Mouse (Mus musculus) ES-E14 (cell line): ENCODE results near the gene Nfam1. TPM values are rescaled to one million over a fixed set of nuclear protein-coding genes. Genes with fewer than 3 reads are reported as not detected.

Source experiments
- DNase-seq: peaks from one replicate; pipeline ENCODE4 v3.0.0-alpha.2; 2013; ENCODE audit warnings: low read depth, low spot score
- H3K27ac ChIP-seq: 2 replicates; pipeline ENCODE4 v1.5.1; 2012; ENCODE audit warnings: low read depth, mild to moderate bottlenecking, low read length, moderate library complexity, mixed read lengths; ENCODE audit not compliant: poor library complexity, insufficient read depth, severe bottlenecking
- H3K36me3 ChIP-seq: 2 replicates; pipeline ENCODE4 v1.6.1; 2012; ENCODE audit warnings: mild to moderate bottlenecking, low read length, moderate library complexity, mixed read lengths; ENCODE audit not compliant: control insufficient read depth, poor library complexity, insufficient read depth, severe bottlenecking
- H3K4me1 ChIP-seq, 2 experiments: fragments of 150-350 bp in 1 of 2; sonication (generic) in 1 of 2; 2 replicates each; pipeline ENCODE4 v1.6.1; 2012; ENCODE audit warnings: low read length in 2 of 2, mild to moderate bottlenecking in 1 of 2, mixed read lengths in 1 of 2; ENCODE audit not compliant: control insufficient read depth in 2 of 2, insufficient read depth in 2 of 2, poor library complexity in 1 of 2
- H3K4me3 ChIP-seq, 2 experiments: fragments of 150-350 bp in 1 of 2; sonication (generic) in 1 of 2; 2 replicates each; pipeline ENCODE4 v1.5.1; 2012; ENCODE audit warnings: low read length in 2 of 2, low read depth in 1 of 2, mild to moderate bottlenecking in 1 of 2, mixed read lengths in 1 of 2; ENCODE audit not compliant: insufficient read depth in 1 of 2, poor library complexity in 1 of 2, severe bottlenecking in 1 of 2
- H3K9ac ChIP-seq: 2 replicates; pipeline ENCODE4 v1.6.1; 2012; ENCODE audit warnings: low read depth, mild to moderate bottlenecking, low read length, mixed read lengths; ENCODE audit not compliant: poor library complexity, insufficient read depth, severe bottlenecking
- H3K9me3 ChIP-seq: fragments of 150-350 bp; sonication (generic); 2 replicates; pipeline ENCODE4 v1.6.1; 2012; ENCODE audit warnings: low read depth, mild to moderate bottlenecking, low read length; ENCODE audit not compliant: control insufficient read depth, insufficient read depth
- CHD2 ChIP-seq: IDR thresholded peaks from 2 replicates; pipeline ENCODE4 v1.6.1; 2014; ENCODE audit warnings: mild to moderate bottlenecking, low read depth, low read length, inconsistent platforms
- HCFC1 ChIP-seq: IDR thresholded peaks from 2 replicates; pipeline ENCODE4 v1.6.1; 2012; ENCODE audit warnings: low read length, inconsistent platforms, borderline replicate concordance; ENCODE audit not compliant: insufficient read depth
- MAFK ChIP-seq: IDR thresholded peaks from 2 replicates; pipeline ENCODE4 v1.6.1; 2014; ENCODE audit warnings: mild to moderate bottlenecking, low read depth, low read length, inconsistent platforms; ENCODE audit not compliant: insufficient read depth
- ZC3H11A ChIP-seq: IDR thresholded peaks from 2 replicates; pipeline ENCODE4 v1.6.1; 2012; ENCODE audit warnings: low read depth, mild to moderate bottlenecking, inconsistent platforms, low read length, borderline replicate concordance
- ZNF384 ChIP-seq: IDR thresholded peaks from 2 replicates; pipeline ENCODE4 v1.6.1; 2012; ENCODE audit warnings: low read depth, low read length, inconsistent platforms
- in situ Hi-C, 2 experiments: fragments of 600-800 bp; cut with MboI; formaldehyde crosslinking; loops; one replicate each; pipeline ENCODE4 v1.15.1; 2025; ENCODE audit warnings: low sequenced_read_pairs in 2 of 2, inconsistent platforms in 1 of 2; ENCODE audit not compliant: unreplicated experiment in 2 of 2
- total RNA-seq: library from RNA; depleted of rRNA; stranded (reverse); fragments of 300-350 nt; gene quantifications from 2 replicates; pipeline ENCODE4 v1.2.3, GENCODE M21; 2012

The Nfam1 gene
- total RNA-seq, 1 experiment: 2.1 TPM

DNA sequence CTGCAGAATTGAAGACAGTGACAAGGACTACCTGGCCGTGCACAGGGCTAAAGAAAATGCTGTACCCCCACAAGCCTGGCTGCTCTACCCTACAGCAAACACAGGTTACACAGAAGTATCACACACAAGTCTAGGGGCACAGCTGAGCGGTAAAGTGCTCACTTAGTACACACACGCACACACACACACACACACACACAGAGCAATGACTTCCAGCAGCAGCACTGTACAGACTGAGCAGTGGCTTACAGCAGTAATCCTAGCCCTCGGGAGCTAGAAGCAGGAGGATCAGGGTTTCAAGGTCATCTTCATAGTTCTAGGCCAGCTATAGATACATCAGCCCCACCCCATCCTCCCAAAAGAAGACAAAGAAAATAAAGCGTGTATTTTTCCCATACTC is 79.1 kb downstream of the Nfam1 start:
- Histone ChIP-seq H3K27ac (no peak overlapping the region), H3K9me3 (no peaks in the 10 kb centered on the region), H3K4me1 (peaks cover 2 to 12% of the 10 kb centered on the region in 2 experiments; a peak in 1 of 4 replicates), H3K4me3 (no peak overlapping the region), H3K9ac (no peak overlapping the region), H3K36me3 (no peaks in the 10 kb centered on the region)
- TF ChIP-seq CHD2 (no peak), MAFK (no peak), ZC3H11A (no peak), ZNF384 (no peak), HCFC1 (no peak)
- in situ Hi-C loops: no loop called here
- DNase-seq: no peak

DNA sequence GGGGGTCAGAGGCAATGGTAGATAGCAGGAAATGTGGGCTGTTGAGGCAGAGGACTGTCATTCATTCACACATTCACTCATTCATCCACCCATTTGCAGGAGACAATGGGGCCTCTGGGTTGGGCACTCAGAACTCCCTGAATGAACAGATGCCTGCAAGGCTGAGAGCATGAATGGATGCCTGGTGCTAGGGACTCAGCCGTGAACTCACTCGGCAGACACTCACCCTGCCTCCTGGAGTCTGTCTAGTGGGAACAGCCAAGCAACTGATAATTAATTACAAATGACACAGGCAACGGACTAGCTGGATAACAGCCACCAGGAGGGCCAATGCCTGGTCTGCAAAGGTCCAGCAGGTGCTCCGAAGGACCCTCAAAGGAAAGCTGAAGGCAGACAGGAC is 80.0 kb downstream of the Nfam1 start:
- in situ Hi-C loops: no loop called here
- Histone ChIP-seq H3K36me3 (no peaks in the 10 kb centered on the region), H3K27ac (no peak overlapping the region), H3K9ac (no peak overlapping the region), H3K9me3 (no peaks in the 10 kb centered on the region), H3K4me1 (peaks cover 2 to 8% of the 10 kb centered on the region in 2 experiments; a peak in 1 of 4 replicates), H3K4me3 (no peak overlapping the region)
- no peak for DNase-seq
- TF ChIP-seq ZC3H11A: no peak

DNA sequence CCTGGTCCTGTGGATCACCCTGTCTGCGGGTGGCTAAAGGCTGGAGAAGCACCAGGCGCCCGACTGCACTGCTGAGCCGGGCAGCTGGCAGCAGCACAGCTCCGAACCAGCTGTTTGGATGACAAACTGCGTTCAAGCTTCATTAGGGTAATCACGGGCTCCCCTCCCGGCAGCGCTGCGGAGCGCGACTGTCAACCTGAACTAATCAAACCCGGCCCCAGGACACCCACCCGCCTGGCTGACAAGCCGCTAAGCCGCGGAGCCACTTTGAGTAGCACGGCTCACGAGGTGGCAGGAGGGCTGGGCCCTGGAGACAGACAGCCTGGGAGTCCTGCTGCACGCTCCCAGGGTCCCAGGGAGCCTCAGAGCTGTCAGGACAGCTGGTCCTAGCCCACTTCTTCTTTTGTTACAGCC is 80.8 kb downstream of the Nfam1 start:
- in situ Hi-C loops: no loop called here
- no peak for TF ChIP-seq ZNF384
- TF ChIP-seq ZC3H11A: no peak
- no peak for TF ChIP-seq HCFC1
- TF ChIP-seq MAFK: no peak
- no peak for TF ChIP-seq CHD2

DNA sequence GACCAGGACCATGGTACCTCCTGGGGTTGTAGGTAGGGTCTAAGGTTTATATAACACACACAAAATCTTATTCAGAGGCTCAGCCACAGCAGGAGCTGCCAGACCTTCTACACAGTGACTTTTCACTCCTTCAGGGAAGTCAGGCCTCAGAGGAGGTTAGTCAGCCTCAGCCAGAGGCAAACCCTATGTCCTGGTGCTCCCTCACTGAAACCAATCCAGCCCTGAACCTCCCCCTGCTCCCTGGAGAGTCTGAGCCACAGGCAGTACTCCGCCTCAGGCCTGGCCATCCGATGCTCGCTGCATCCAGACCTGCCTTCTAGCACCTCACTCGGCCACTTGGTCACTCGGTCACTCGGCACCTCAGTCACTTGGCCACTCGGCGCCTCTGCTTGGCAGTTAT is 82.9 kb downstream of the Nfam1 start:
- Histone ChIP-seq H3K36me3 (no peaks in the 10 kb centered on the region), H3K9me3 (no peaks in the 10 kb centered on the region), H3K4me3 (no peak overlapping the region), H3K9ac (no peak overlapping the region), H3K27ac (no peak overlapping the region), H3K4me1 (peaks cover 2 to 7% of the 10 kb centered on the region in 2 experiments; a peak in 1 of 4 replicates)
- in situ Hi-C loops: no loop called here
- TF ChIP-seq CHD2 (no peak), HCFC1 (no peak), ZC3H11A (no peak), MAFK (no peak), ZNF384 (no peak)
- no peak for DNase-seq

More for the DNA sequence above, 80.8 kb downstream of the Nfam1 start:
- no peak for DNase-seq
- Histone ChIP-seq H3K9me3 (no peaks in the 10 kb centered on the region), H3K4me1 (peaks cover 2 to 7% of the 10 kb centered on the region in 2 experiments; a peak in 1 of 4 replicates), H3K27ac (no peak overlapping the region), H3K9ac (0 out of 2 replicates have a peak overlapping the region, but pooled peaks have one; percentile 27), H3K4me3 (peak overlapping the region in 1 of 2 experiments; percentile 30; a peak in 1 of 4 replicates), H3K36me3 (no peaks in the 10 kb centered on the region)

DNA sequence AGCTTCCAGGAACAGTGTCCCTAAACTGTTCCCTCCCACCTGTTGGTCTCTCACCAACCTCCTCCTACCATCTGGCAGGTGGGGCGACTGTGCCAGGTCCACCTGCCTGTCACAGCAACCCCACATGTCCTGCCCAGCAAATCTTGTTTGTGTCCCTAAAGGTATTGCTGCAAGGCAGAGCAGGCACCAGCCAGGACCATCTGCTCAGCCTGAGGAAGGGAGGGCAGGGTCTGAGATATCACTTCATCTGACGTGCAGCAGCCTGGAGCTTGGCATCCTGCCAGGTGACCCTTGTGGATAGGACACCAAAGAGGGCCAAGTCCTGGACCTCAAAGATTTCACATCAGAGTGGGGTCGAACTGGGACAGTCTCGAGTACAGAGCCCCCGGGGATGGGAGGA is 85.7 kb downstream of the Nfam1 start:
- no peak overlapping the region for H3K9ac ChIP-seq
- no peak overlapping the region for H3K27ac ChIP-seq
- H3K9me3 ChIP-seq: no peaks in the 10 kb centered on the region
- 0 out of 4 replicates have a peak, but pooled peaks cover 2% of the 10 kb centered on the region in 2 experiments for H3K4me1 ChIP-seq
- TF ChIP-seq ZC3H11A (no peak), CHD2 (no peak), HCFC1 (no peak), MAFK (no peak), ZNF384 (no peak)
- no peak overlapping the region for H3K4me3 ChIP-seq
- H3K36me3 ChIP-seq: no peaks in the 10 kb centered on the region
- in situ Hi-C loops: no loop called here
- no peak for DNase-seq
